Mouse (Mus musculus): ENCODE measurements around the gene C1galt1. TPM values are rescaled to one million over a fixed set of nuclear protein-coding genes. Genes with fewer than 3 reads are reported as not detected.

C1galt1 gene
- total RNA-seq, 2 experiments from 2014 or later, result 13.4 to 14.0 TPM

GRCm38 (mm10) chr6:7858586-7858985 lies 13.9 kb downstream of the C1galt1 start:
- DNase-seq, result no peak

DNA sequence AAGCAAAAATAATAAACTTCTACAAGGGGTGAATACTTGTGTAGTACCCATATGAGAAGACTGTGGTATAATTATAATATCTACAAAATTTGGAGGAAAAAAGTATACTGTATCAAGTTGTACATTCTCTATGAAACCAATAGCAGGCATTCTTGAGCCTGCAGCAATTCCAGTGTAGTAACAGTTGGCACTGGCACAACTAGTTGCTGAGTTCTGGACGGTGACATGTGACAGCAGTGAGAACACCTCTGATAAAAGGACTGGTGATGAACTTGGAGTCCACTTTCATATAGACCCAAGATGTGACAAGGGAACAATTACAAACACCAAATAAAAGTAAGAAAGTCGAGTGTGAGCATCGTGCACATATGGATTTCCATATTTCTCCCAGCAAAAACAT lies 14.5 kb downstream of the C1galt1 start:
- DNase-seq, result no peak

- no peak for DNase-seq
Observed at GRCm38 (mm10) chr6:7861033-7861432, 16.4 kb downstream of the C1galt1 start.

- no peak for DNase-seq
Observed at GRCm38 (mm10) chr6:7863354-7863753, 18.7 kb downstream of the C1galt1 start.

DNA sequence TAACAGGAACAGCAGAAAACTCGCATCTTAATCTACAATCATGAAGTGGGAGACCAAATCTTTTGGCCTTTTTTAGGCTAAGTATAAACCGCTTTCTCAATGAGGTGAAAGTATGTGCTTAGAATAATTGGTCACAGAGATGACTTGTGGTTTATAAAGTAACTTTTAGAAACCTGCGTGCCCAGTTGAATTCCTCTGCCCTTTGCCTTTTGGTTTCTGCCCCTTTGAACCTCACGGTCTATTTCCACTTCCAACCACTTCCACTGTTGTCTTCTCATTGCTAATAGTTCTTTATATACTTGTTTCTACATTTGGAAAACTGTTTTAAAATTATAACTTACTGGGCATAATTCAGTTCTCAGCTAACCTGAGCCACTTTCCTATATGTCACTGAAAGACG lies 32.2 kb downstream of the C1galt1 start:
- no peak for DNase-seq

- no peak for DNase-seq
Observed at GRCm38 (mm10) chr6:7881595-7882128, 37.0 kb downstream of the C1galt1 start.

- DNase-seq, result peak; percentile 51
Observed at GRCm38 (mm10) chr6:7882520-7882919, 37.9 kb downstream of the C1galt1 start.

- no peak for DNase-seq
Observed at GRCm38 (mm10) chr6:7885994-7886684, 41.5 kb downstream of the C1galt1 start.

DNA sequence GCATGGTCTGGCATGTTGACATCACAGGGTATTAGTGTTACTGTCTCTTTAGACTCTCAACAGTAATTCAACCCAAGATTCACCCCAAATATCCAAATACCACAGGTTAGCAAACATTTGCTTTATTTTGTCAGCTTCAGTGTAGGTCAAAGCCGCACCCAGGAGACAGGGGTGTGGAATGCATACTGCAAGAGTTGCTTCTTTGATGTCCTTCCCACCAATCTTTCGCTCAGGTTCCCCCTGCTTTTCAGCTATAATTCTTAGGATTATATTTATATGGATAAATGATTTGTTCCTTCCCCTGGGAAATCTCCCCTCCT lies 42.0 kb downstream of the C1galt1 start:
- DNase-seq, result no peak

DNA sequence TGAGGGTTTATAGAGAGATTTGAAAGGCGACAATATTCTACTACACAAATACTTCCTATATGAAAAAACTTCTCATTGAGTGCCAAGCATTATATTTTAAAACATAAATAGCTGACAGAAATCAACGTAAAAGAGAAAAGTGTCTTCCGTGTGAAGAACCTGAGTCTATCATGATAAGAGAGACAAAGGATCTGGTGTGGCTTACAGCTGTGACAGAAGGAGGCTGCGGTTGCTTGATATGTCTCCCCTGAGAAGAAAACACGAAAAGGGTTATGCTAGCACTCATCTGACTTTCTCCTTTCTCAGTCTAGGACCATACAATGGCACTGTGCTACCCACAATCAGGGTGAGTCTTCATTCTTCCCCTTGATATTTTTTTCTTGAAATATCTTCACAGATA lies 51.7 kb downstream of the C1galt1 start:
- DNase-seq, result no peak

DNA sequence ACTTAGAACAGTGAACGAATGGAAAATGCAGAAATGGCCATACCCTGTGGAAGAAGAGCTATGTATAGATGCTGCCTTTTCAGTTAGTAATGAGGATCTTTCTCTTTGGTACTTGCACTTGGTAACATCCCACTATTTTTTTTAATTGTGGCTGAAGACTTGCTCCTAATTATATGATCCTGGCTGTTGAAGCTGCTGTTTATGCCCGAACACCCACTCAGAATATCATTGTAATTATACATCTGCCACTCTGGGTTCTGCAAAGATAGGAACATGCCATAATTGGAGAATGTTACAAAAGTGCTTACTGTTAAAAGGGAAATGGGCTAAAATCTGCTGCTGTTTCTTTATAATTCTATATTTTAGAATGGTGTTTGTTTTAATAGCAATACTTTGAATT lies 67.4 kb downstream of the C1galt1 start:
- DNase-seq, result no peak

Other genes starting within 250 kb of the C1galt1 start
- 1 to 10 TPM; 1.8 to 4.3 TPM for gene Asns, start 151.6 kb upstream of the C1galt1 start, total RNA-seq (2021)